Mouse (Mus musculus): ENCODE data around the gene Casp8.
"Not testable (repeated sequence)": the region's sequence is repeated elsewhere in the genome, so short reads cannot be mapped to it uniquely, and the experiment has no call there.

Casp8 gene

GRCm38 (mm10) chr1:58795291-58796058 lies at the start of gene Casp8:
Casp8 (plus strand) TSS chr1:58795374.
- DNase-seq (ENCODE audit: low read depth, low spot score) = peak; percentile 90

- peak; percentile 72 for DNase-seq (ENCODE audit: low read depth, low spot score)
Measured at GRCm38 (mm10) chr1:58746880-58747279, 48.3 kb upstream of the Casp8 start.

- DNase-seq (ENCODE audit: low read depth, low spot score) = no peak
Measured at GRCm38 (mm10) chr1:58759451-58759850, 35.7 kb upstream of the Casp8 start.

GRCm38 (mm10) chr1:58760581-58760980 lies 34.6 kb upstream of the Casp8 start:
- no peak for DNase-seq (ENCODE audit: low read depth, low spot score)

- DNase-seq (ENCODE audit: low read depth, low spot score) = peak; percentile 43
Measured at GRCm38 (mm10) chr1:58761391-58762275, 33.5 kb upstream of the Casp8 start.

GRCm38 (mm10) chr1:58762576-58762975 lies 32.6 kb upstream of the Casp8 start:
- DNase-seq (ENCODE audit: low read depth, low spot score) = no peak

- not testable (repeated sequence) for DNase-seq (ENCODE audit: low read depth, low spot score)
Measured at GRCm38 (mm10) chr1:58766446-58766845, 28.7 kb upstream of the Casp8 start.

- DNase-seq (ENCODE audit: low read depth, low spot score) = no peak
Measured at GRCm38 (mm10) chr1:58769136-58769535, 26.0 kb upstream of the Casp8 start.

- DNase-seq (ENCODE audit: low read depth, low spot score) = no peak
Measured at GRCm38 (mm10) chr1:58769701-58770100, 25.5 kb upstream of the Casp8 start.

GRCm38 (mm10) chr1:58770111-58770720 lies 25.0 kb upstream of the Casp8 start:
- peak; percentile 78 for DNase-seq (ENCODE audit: low read depth, low spot score)

- no peak for DNase-seq (ENCODE audit: low read depth, low spot score)
Measured at GRCm38 (mm10) chr1:58772084-58772483, 23.1 kb upstream of the Casp8 start.

- DNase-seq (ENCODE audit: low read depth, low spot score) = peak; percentile 47
Measured at GRCm38 (mm10) chr1:58773280-58773679, 21.9 kb upstream of the Casp8 start.

GRCm38 (mm10) chr1:58773905-58774304 lies 21.3 kb upstream of the Casp8 start:
- DNase-seq (ENCODE audit: low read depth, low spot score) = peak; percentile 72

- DNase-seq (ENCODE audit: low read depth, low spot score) = no peak
Measured at GRCm38 (mm10) chr1:58775361-58775760, 19.8 kb upstream of the Casp8 start.

- no peak for DNase-seq (ENCODE audit: low read depth, low spot score)
Measured at GRCm38 (mm10) chr1:58777583-58777982, 17.6 kb upstream of the Casp8 start.

- peak; percentile 48 for DNase-seq (ENCODE audit: low read depth, low spot score)
Measured at GRCm38 (mm10) chr1:58778226-58778625, 16.9 kb upstream of the Casp8 start.

GRCm38 (mm10) chr1:58786276-58786675 lies 8.9 kb upstream of the Casp8 start:
- DNase-seq (ENCODE audit: low read depth, low spot score) = no peak

GRCm38 (mm10) chr1:58788410-58788809 lies 6.8 kb upstream of the Casp8 start:
- DNase-seq (ENCODE audit: low read depth, low spot score) = no peak

- DNase-seq (ENCODE audit: low read depth, low spot score) = no peak
Measured at GRCm38 (mm10) chr1:58794705-58795104, 469 bp upstream of the Casp8 start.

- peak; percentile 54 for DNase-seq (ENCODE audit: low read depth, low spot score)
Measured at GRCm38 (mm10) chr1:58796059-58796363, 837 bp downstream of the Casp8 start.

- peak; percentile 54 for DNase-seq (ENCODE audit: low read depth, low spot score)
Measured at GRCm38 (mm10) chr1:58796853-58797252, 1.7 kb downstream of the Casp8 start.

GRCm38 (mm10) chr1:58797370-58797769 lies 2.2 kb downstream of the Casp8 start:
- DNase-seq (ENCODE audit: low read depth, low spot score) = peak; percentile 67
